ENCODE assay signal across 9 mouse cellular contexts in the genomic region with DNA sequence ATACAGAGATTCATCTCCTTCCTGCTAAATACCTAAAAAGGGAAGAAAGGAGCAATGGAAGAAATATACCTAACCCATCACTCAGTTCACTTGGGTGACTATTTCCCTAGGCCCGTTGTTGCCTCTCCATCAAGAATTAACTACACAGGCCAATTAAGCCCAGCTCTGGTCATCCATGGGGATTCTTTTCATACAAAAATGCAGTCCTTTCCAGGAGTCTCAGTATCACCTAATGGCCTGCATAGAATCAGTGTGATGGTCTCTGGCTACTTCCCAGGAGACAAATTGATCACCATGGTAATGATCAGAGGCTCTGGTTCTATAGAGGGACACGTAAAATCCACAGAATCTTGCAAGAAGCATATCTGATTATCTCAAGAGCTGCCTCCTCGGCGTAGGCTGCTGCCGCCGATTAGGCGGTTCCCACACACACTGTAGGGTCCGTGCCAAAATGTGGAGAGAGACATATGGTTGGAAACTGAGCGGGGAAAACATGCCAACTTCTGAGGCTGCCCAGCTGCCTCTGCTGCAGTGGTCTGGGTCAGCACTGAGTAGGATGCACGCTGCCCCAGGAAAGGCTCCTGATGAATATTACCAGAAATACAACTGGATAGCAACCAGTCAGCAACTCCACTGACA. TPM values are rescaled to one million over a fixed set of nuclear protein-coding genes. Genes with fewer than 3 reads are reported as not detected.
DNase-seq lines count a peak whose midpoint lies in the region; ATAC-seq lines count a peak whose summit lies in the region.
"Had no signal": no experiment of that assay in that cellular context is flagged by ENCODE, and none has a peak within 500 bp of the region (broad histone marks: within the 10 kb centered on the region; RNA-seq: fewer than 3 reads in every experiment).

No protein-coding gene starts in this region.

- H3K9ac ChIP-seq in midbrain, embryonic 12.5 days (replicated peaks) = no peak overlapping the region
- H3K9ac ChIP-seq in midbrain, embryonic 11.5 days (ENCODE audit: low read length) = no peak overlapping the region
- no peak overlapping the region for H3K9ac ChIP-seq in forebrain, embryonic 16.5 days (replicated peaks; ENCODE audit: low read depth, low read length)
- no peak overlapping the region for H3K9ac ChIP-seq in kidney, embryonic 14.5 days (ENCODE audit: low read depth, low read length)
- H3K9ac ChIP-seq: liver, embryonic 13.5 days had no signal

- ATAC-seq in midbrain, embryonic 12.5 days (ENCODE audit: low FRiP score, low read depth) = peak; percentile 30; the same call in 1 of the 2 replicates
- ATAC-seq in midbrain, embryonic 11.5 days (ENCODE audit: low FRiP score) = no peak
- ATAC-seq in forebrain, embryonic 16.5 days = peak; percentile 98
- ATAC-seq in megakaryocyte-erythroid progenitor cell, adult 5-6 weeks (replicated peaks; ENCODE audit: low FRiP score, low TSS enrichment, poor library complexity, severe bottlenecking) = no peak
- ATAC-seq in kidney, embryonic 14.5 days (ENCODE audit: low FRiP score, low TSS enrichment) = no peak
- ATAC-seq in CD4-positive, CD25-positive, alpha-beta regulatory T cell, adult 4 months = no peak

- no peak overlapping the region for H3K4me2 ChIP-seq in midbrain, embryonic 12.5 days (replicated peaks)
- no peak overlapping the region for H3K4me2 ChIP-seq in midbrain, embryonic 11.5 days
- peak overlapping the region; percentile 9 for H3K4me2 ChIP-seq in forebrain, embryonic 16.5 days (ENCODE audit: low read length)
- no peak overlapping the region for H3K4me2 ChIP-seq in kidney, embryonic 14.5 days (replicated peaks; ENCODE audit: low read depth, low read length)
- H3K4me2 ChIP-seq: liver, embryonic 13.5 days had no signal

- H3K36me3 ChIP-seq in midbrain, embryonic 12.5 days = no peaks in the 10 kb centered on the region
- no peaks in the 10 kb centered on the region for H3K36me3 ChIP-seq in midbrain, embryonic 11.5 days (ENCODE audit: control insufficient read depth, insufficient read depth, low read length)
- no peaks in the 10 kb centered on the region for H3K36me3 ChIP-seq in forebrain, embryonic 16.5 days (ENCODE audit: control insufficient read depth, insufficient read depth)
- H3K36me3 ChIP-seq in kidney, embryonic 14.5 days (ENCODE audit: control insufficient read depth, insufficient read depth, low read length) = no peaks in the 10 kb centered on the region
- H3K36me3 ChIP-seq: liver, embryonic 13.5 days had no signal

- no peak overlapping the region for H3K27ac ChIP-seq in midbrain, embryonic 12.5 days (replicated peaks)
- no peak overlapping the region for H3K27ac ChIP-seq in midbrain, embryonic 11.5 days (ENCODE audit: low read depth, low read length)
- peak overlapping the region; percentile 8; the same call in 1 of the 2 replicates for H3K27ac ChIP-seq in forebrain, embryonic 16.5 days (ENCODE audit: low read length)
- no peak overlapping the region for H3K27ac ChIP-seq in kidney, embryonic 14.5 days (ENCODE audit: low read depth, low read length)
- H3K27ac ChIP-seq: liver, embryonic 13.5 days had no signal

- DNase-seq in midbrain, embryonic 11.5 days (ENCODE audit: low spot score, missing footprints) = no peak
- DNase-seq in layer of hippocampus, postnatal 10 days (ENCODE audit: low spot score in 2 of 2) = peak; percentile 41 to 63
- DNase-seq in right cerebral cortex, postnatal 14 days = peak; percentile 48
- DNase-seq: liver, embryonic 13.5 days had no signal

- H3K27me3 ChIP-seq in midbrain, embryonic 12.5 days = no peaks in the 10 kb centered on the region
- no peaks in the 10 kb centered on the region for H3K27me3 ChIP-seq in midbrain, embryonic 11.5 days (ENCODE audit: control insufficient read depth, insufficient read depth, low read length)
- no peaks in the 10 kb centered on the region for H3K27me3 ChIP-seq in forebrain, embryonic 16.5 days (replicated peaks; ENCODE audit: control insufficient read depth, insufficient read depth, low read length)
- no peaks in the 10 kb centered on the region for H3K27me3 ChIP-seq in kidney, embryonic 14.5 days (ENCODE audit: control insufficient read depth, insufficient read depth, low read length)
- H3K27me3 ChIP-seq: liver, embryonic 13.5 days had no signal

- no peaks in the 10 kb centered on the region for H3K9me3 ChIP-seq in midbrain, embryonic 12.5 days
- no peaks in the 10 kb centered on the region for H3K9me3 ChIP-seq in midbrain, embryonic 11.5 days (ENCODE audit: control insufficient read depth, low read length)
- H3K9me3 ChIP-seq in forebrain, embryonic 16.5 days (ENCODE audit: control insufficient read depth, low read length) = no peaks in the 10 kb centered on the region
- H3K9me3 ChIP-seq in kidney, embryonic 14.5 days (ENCODE audit: control insufficient read depth, low read length) = no peaks in the 10 kb centered on the region
- H3K9me3 ChIP-seq: liver, embryonic 13.5 days had no signal

- H3K4me1 ChIP-seq in midbrain, embryonic 12.5 days = no peaks in the 10 kb centered on the region
- H3K4me1 ChIP-seq in midbrain, embryonic 11.5 days (ENCODE audit: control insufficient read depth, insufficient read depth, low read length) = no peaks in the 10 kb centered on the region
- peaks cover 9% of the 10 kb centered on the region for H3K4me1 ChIP-seq in forebrain, embryonic 16.5 days (replicated peaks; ENCODE audit: control insufficient read depth, insufficient read depth, low read length)
- H3K4me1 ChIP-seq in kidney, embryonic 14.5 days (ENCODE audit: control insufficient read depth, insufficient read depth, low read length) = no peaks in the 10 kb centered on the region
- H3K4me1 ChIP-seq: liver, embryonic 13.5 days had no signal

- 81% methylated on average over 10 of the region's 10 CpGs for WGBS in midbrain, embryonic 12.5 days
- WGBS in midbrain, embryonic 11.5 days = 83% methylated on average over 10 of the region's 10 CpGs
- WGBS in forebrain, embryonic 16.5 days = 37% methylated on average over 10 of the region's 10 CpGs
- 84% methylated on average over 10 of the region's 10 CpGs for WGBS in kidney, embryonic 14.5 days

- H3K4me3 ChIP-seq in midbrain, embryonic 12.5 days = no peak overlapping the region
- no peak overlapping the region for H3K4me3 ChIP-seq in midbrain, embryonic 11.5 days (ENCODE audit: low read depth, low read length)
- H3K4me3 ChIP-seq in forebrain, embryonic 16.5 days (replicated peaks; ENCODE audit: low read length) = no peak overlapping the region
- H3K4me3 ChIP-seq in kidney, embryonic 14.5 days (ENCODE audit: low read length) = no peak overlapping the region
- H3K4me3 ChIP-seq: liver, embryonic 13.5 days had no signal

RNA-seq across cellular contexts. Expression of gene Pter, which starts 40.4 kb away (rescaled TPM):
- polyA plus RNA-seq in midbrain, embryonic 12.5 days (2016; fragmentation: Nextera tagmentation; extraction: Ambion mirVana) = 5.6 and 6.7 TPM in 2 replicates
- 10.3 and 11.1 TPM in 2 replicates for polyA plus RNA-seq in midbrain, embryonic 11.5 days (2014; fragmentation: Nextera tagmentation; extraction: Ambion mirVana)
- polyA plus RNA-seq in forebrain, embryonic 16.5 days (2015; fragmentation: Nextera tagmentation; extraction: Ambion mirVana) = 6.5 and 8.6 TPM in 2 replicates
- total RNA-seq in layer of hippocampus, postnatal 10 days (2021) = 1 to 10 TPM; 1.9 to 2.6 TPM
- total RNA-seq in megakaryocyte-erythroid progenitor cell, adult 5-6 weeks (2014; fragmentation: Nextera tagmentation) = 9.5 and 13.7 TPM in 2 replicates
- total RNA-seq in megakaryocyte-erythroid progenitor cell, adult 5-6 weeks (2017) = 6.1 and 16.7 TPM in 2 replicates
- 25.2 and 30.7 TPM in 2 replicates for polyA plus RNA-seq in kidney, embryonic 14.5 days (2014; fragmentation: Nextera tagmentation; extraction: Ambion mirVana)
- 1 to 10 TPM; 4.1 to 5.3 TPM for polyA plus RNA-seq in CD4-positive, CD25-positive, alpha-beta regulatory T cell, adult 4 months (2017; shearing (Covaris generic))

Comparison
In these comparisons a context has a peak if more than half of its experiments do, and no peak if none do; other contexts are left out.
1. ATAC-seq: peak in midbrain, embryonic 12.5 days (single experiment) and forebrain, embryonic 16.5 days (single experiment); none in midbrain, embryonic 11.5 days (single experiment), megakaryocyte-erythroid progenitor cell, adult 5-6 weeks (single experiment), kidney, embryonic 14.5 days (single experiment) and CD4-positive, CD25-positive, alpha-beta regulatory T cell, adult 4 months (single experiment).